Mouse (Mus musculus) cerebellum, adult 2 months (tissue): ENCODE measurements around the gene Cntnap2. TPM values are rescaled to one million over a fixed set of nuclear protein-coding genes. Genes with fewer than 3 reads are reported as not detected.

Experiments
- DNase-seq, 2 experiments: peaks; one replicate each; pipeline ENCODE4 v3.0.0; 2021
- H3K27ac ChIP-seq: fragments of 200-500 bp; 2 replicates; pipeline ENCODE4 v1.5.1; 2012; ENCODE audit warnings: low read length, control low read depth, inconsistent platforms; ENCODE audit not compliant: insufficient read depth
- H3K27me3 ChIP-seq: fragments of 200-500 bp; 2 replicates; pipeline ENCODE4 v1.6.1; 2012; ENCODE audit warnings: inconsistent platforms, mild to moderate bottlenecking, low read length, moderate library complexity; ENCODE audit not compliant: control insufficient read depth, insufficient read depth
- H3K4me1 ChIP-seq: fragments of 200-500 bp; 2 replicates; pipeline ENCODE4 v1.6.1; 2011; ENCODE audit warnings: low read length; ENCODE audit not compliant: control insufficient read depth, insufficient read depth
- H3K4me3 ChIP-seq: fragments of 200-500 bp; replicated peaks from 2 replicates; pipeline ENCODE3; 2011; ENCODE audit warnings: mild to moderate bottlenecking, low read depth, low read length, control low read depth; ENCODE audit not compliant: insufficient read depth
- CTCF ChIP-seq: fragments of 200-500 bp; IDR thresholded peaks from 2 replicates; pipeline ENCODE4 v1.5.1; 2011; ENCODE audit warnings: low read depth, mild to moderate bottlenecking, control low read depth, low read length, moderate library complexity, borderline replicate concordance; ENCODE audit not compliant: insufficient read depth
- POLR2A ChIP-seq: fragments of 200-500 bp; IDR thresholded peaks from 2 replicates; pipeline ENCODE4 v1.6.1; 2011; ENCODE audit warnings: low read length, control low read depth, borderline replicate concordance; ENCODE audit not compliant: insufficient read depth
- WGBS: fragments of 180-500 bp; shearing (Covaris S2); methylation state at CpG from one replicate; pipeline ENCODE4 v1.1.7; 2018; 5-methylcytosine and 5-hydroxymethylcytosine counted together
- polyA plus RNA-seq: library from polyadenylated mRNA; depleted of rRNA; stranded (reverse); fragments of >200 nt; gene quantifications from 2 replicates; pipeline ENCODE4 v1.2.3, GENCODE M21; 2012

Gene Cntnap2
- polyA plus RNA-seq, 1 experiment: 32.4 TPM

DNA sequence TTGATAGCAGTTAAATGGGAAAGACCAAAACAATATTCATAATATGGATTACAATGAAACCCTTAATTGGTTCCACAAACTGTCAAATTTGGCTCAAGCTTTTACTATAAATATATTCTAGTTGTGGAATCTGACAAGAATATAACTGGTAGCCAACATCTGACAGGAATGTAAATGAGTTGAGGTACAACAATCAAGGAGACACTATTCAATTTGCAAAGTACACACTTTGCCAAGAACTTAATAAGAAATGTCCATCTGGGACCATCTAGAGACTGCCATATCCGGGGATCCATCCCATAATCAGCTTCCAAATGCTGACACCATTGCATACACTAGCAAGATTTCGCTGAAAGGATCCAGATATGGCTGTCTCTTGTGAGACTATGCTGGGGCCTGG is 1850.0 kb downstream of the Cntnap2 start:
- no peak for DNase-seq
- WGBS: 55% methylated on average over 2 of the region's 2 CpGs
- no peaks in the 10 kb centered on the region for H3K27me3 ChIP-seq
- no peak overlapping the region for H3K27ac ChIP-seq
- TF ChIP-seq CTCF (no peak), POLR2A (no peak)
- H3K4me1 ChIP-seq: no peaks in the 10 kb centered on the region
- H3K4me3 ChIP-seq: no peak overlapping the region

DNA sequence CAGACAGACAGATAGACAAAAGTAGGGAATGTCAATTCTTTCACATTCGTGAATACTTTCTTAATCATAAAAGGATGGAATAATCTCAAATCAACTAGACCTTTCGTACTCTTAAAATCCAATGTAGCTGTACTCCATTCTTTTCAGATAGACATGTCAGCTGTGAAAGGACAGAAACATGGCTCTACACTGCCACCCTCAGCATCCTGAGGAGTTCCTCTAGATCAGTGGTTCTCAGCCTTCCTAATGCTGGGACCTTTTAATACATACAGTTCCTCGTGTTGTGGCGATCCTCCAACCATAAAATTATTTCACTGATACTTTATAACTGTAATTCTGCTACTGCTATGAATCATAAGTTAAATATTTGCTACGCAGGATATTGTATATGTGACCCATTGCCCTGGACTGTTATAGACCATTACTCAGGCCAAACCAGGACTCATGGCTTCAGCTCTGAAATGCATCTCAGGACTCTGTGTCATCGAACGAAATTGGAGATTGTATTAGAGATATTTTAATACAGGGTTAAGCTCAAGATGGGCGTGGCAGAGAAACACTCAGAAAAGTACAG is 1859.6 kb downstream of the Cntnap2 start:
- 81% methylated on average over 8 of the region's 8 CpGs for WGBS
- DNase-seq: peak; percentile 6 to 8
- Histone ChIP-seq H3K4me1 (no peaks in the 10 kb centered on the region), H3K4me3 (no peak overlapping the region), H3K27me3 (no peaks in the 10 kb centered on the region), H3K27ac (no peak overlapping the region)
- TF ChIP-seq CTCF: no peak
- TF ChIP-seq POLR2A: no peak

DNA sequence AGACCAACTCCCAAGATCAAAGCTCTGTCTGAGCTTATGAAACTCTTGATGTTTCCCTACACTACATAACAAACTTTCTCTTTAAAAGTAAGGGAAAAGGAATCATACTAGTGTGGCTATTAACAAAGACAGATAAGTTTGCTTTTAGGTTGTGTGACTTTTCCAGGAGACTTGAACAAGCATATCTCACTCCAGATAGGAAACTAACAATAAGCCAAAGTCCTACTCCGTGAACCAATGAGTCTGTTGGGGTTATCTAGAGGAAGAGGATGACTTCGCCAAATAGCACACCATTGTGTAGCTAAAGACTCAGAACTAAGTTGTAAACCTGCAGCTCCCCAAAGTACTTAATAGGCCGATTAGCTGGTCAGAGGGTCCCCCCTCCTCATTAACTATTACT is 1860.8 kb downstream of the Cntnap2 start:
- no peak overlapping the region for H3K27ac ChIP-seq
- H3K4me3 ChIP-seq: no peak overlapping the region
- 91% methylated on average over 3 of the region's 3 CpGs for WGBS
- TF ChIP-seq POLR2A: no peak
- TF ChIP-seq CTCF: no peak
- DNase-seq: no peak
- no peaks in the 10 kb centered on the region for H3K27me3 ChIP-seq
- H3K4me1 ChIP-seq: no peaks in the 10 kb centered on the region

DNA sequence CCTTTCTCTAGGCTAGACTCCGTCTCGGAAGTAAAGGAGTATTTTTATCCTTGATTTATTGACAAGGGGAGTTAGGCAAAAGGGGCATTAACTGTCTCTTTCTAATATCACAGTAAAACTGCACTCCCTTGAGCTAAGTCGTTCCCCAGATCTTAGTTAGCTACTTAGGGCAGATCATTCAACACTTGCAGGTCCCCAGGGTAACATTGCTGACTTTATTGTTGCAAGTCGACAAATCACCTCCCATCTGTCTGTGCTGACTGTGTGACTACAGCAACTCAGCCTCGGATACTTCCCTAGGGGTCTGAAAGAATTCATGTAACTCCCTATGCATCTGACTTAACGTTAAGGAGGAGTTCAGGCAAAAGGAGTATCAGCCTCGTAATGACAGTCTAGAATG is 1865.6 kb downstream of the Cntnap2 start:
- Histone ChIP-seq H3K4me3 (no peak overlapping the region), H3K4me1 (no peaks in the 10 kb centered on the region), H3K27ac (no peak overlapping the region), H3K27me3 (no peaks in the 10 kb centered on the region)
- TF ChIP-seq POLR2A (no peak), CTCF (no peak)
- DNase-seq: no peak
- 60% methylated on average over 7 of the region's 7 CpGs for WGBS

DNA sequence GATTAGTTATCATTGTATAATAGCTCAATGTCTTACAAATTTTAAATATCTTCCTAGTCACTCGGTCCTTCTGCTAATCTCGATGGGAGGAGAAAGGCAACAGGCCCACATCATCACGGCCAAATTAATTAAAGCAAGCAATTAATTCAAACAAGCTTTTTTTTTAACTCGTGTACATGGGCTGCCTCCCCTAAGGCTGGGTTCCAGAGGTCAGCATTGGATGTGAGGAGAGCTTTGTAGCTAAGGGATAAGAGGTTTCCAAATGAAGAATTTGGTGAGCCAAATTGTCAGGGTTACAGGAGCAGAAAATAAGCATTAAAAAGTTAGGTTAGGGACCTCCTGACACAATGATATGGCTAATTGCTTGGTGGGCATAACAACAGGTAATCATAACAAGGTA is 1886.5 kb downstream of the Cntnap2 start:
- no peak for DNase-seq
- no peak for TF ChIP-seq POLR2A
- TF ChIP-seq CTCF: no peak
- H3K4me3 ChIP-seq: no peak overlapping the region

DNA sequence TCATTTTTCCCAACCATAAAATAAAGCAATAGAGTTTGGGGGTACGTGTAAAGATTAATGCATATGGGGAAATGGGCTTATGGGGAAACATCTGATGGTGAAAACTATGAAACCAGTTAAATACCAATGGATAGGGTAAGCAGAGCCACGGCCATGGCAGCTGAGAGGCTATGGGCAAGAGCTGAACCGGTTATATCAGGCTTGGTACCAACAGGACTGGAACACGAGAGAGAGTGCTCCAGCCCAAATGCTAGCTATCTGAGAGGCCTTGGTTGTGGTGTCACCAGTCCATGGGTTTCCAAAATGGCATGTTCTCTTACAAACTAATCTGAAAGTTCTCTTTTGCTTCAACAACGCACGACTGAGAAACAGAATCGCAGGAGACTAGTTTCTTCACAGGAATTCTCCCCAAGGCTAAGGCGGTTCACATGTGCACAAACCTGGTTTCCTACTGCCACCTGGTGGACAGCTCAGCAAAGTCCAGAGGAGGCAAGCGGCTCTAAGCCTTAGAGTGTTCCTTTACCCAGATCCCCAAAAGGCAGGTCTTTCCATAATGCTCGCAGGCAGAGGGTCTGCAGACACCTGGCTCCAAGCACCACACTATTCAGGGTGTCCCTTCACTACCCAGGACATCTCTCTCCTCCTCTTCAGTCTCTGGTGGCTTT is 1902.0 kb downstream of the Cntnap2 start:
- Histone ChIP-seq H3K4me3 (no peak overlapping the region), H3K4me1 (no peaks in the 10 kb centered on the region), H3K27ac (no peak overlapping the region), H3K27me3 (no peaks in the 10 kb centered on the region)
- peak; percentile 64 to 76 for DNase-seq
- WGBS: 34% methylated on average over 10 of the region's 10 CpGs
- peak; percentile 89 for TF ChIP-seq CTCF
- TF ChIP-seq POLR2A: no peak

More for the DNA sequence above, 1886.5 kb downstream of the Cntnap2 start:
- H3K4me1 ChIP-seq: no peaks in the 10 kb centered on the region
- H3K27ac ChIP-seq: no peak overlapping the region
- 31% methylated on average over 4 of the region's 4 CpGs for WGBS
- H3K27me3 ChIP-seq: no peaks in the 10 kb centered on the region

DNA sequence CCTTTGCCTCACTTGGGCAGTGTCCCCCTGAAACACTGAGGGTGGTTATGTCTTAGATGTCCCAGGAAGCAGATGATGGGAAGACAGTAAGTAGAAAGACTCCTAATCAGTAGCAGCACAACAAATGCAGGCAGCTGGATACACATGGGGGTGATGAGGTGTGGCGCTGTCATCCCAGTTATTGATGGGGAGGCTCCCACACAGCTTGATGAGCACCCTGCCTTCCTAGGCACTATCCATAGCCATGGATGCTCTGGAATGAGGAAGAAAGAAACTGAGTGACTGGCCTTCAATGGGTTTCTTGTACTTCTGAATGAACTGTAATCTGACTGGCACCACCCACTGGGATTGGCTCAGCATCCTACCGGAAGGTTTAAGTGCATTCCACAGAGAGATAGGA is 1904.1 kb downstream of the Cntnap2 start:
- no peaks in the 10 kb centered on the region for H3K4me1 ChIP-seq
- no peak for DNase-seq
- no peak overlapping the region for H3K4me3 ChIP-seq
- H3K27ac ChIP-seq: no peak overlapping the region
- TF ChIP-seq POLR2A: no peak
- no peak for TF ChIP-seq CTCF
- 55% methylated on average over 2 of the region's 2 CpGs for WGBS
- no peaks in the 10 kb centered on the region for H3K27me3 ChIP-seq

DNA sequence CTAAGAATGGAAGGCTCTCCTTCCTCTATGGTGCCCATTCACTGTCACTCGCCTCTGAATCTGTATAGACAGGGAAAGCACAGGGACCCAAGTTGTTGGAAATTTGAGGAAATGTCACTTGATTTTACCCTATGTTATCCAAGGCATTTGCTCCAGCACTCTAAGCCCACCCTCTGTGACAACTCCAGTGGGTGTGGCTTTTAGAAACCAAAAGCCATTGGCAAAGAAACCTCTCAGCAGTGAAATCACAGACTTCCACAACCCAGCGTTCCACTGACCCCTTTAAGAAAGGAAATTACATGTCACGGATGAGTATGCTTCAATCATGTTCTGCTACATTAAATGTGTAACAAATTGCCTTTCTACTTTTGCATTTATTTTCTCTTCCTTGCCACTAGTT is 1904.5 kb downstream of the Cntnap2 start:
- no peak for DNase-seq
- TF ChIP-seq CTCF: no peak
- TF ChIP-seq POLR2A: no peak
- Histone ChIP-seq H3K4me3 (no peak overlapping the region), H3K27ac (no peak overlapping the region), H3K27me3 (no peaks in the 10 kb centered on the region), H3K4me1 (no peaks in the 10 kb centered on the region)
- 80% methylated on average over 3 of the region's 3 CpGs for WGBS
